In the genomic region with DNA sequence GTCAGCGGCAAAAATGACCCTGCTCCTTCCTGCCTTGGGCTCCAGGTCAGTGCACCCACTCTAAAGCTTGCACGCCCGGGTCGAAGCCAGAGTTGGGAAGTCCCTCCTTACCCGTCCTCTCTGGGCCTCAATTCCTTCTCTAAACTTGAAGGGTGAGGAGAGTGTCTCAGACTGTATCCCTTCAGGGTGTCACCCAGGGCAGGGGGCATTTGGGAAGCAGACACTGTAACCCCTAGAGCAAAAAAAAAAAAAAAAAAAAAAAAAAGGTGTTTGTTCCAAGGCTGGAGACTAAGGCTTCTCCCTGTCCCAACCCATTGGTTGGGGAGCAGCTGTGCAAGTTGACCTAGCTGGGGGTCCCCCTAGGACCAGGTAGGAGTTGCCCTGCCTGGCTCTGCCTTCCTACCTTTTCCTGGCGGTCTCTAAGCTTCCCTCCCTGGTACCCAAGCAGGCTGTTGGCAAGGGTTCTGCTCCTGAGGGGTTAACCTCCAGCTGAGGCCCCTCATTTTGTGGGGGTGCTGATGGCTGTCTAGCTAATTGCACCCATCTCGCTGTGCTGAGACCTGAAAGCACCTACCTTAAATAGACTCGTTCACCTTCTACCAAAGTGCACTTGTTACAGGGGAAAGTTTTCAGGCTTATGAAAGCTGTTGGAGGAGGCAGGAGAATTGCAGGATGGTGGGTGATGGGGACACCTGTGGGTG, we compare ENCODE assay signal across 7 mouse cellular contexts. TPM values are rescaled to one million over a fixed set of nuclear protein-coding genes. Genes with fewer than 3 reads are reported as not detected.
DNase-seq lines count a peak whose midpoint lies in the region; ATAC-seq and TF ChIP-seq lines count a peak whose summit lies in the region.

No protein-coding gene starts in this region.

- TF ChIP-seq CTCF in liver, adult 2 months (IDR thresholded peaks at IDR 0.05; ENCODE audit: low read depth, low read length): no peak

- ATAC-seq in embryonic facial prominence, embryonic 13.5 days (ENCODE audit: insufficient number of reproducible peaks, insufficient read depth, low FRiP score, low TSS enrichment, low read depth): no peak
- no peak for ATAC-seq in neural tube, embryonic 12.5 days (ENCODE audit: low FRiP score, low read depth)

- H3K36me3 ChIP-seq in liver, adult 2 months (ENCODE audit: control insufficient read depth, insufficient read depth, low read length): no peaks in the 10 kb centered on the region
- no peaks in the 10 kb centered on the region for H3K36me3 ChIP-seq in embryonic facial prominence, embryonic 13.5 days
- H3K36me3 ChIP-seq in neural tube, embryonic 12.5 days: no peaks in the 10 kb centered on the region

- 32% methylated on average over 8 of the region's 8 CpGs for WGBS in liver, adult 2 months
- 58% methylated on average over 8 of the region's 8 CpGs for WGBS in embryonic facial prominence, embryonic 13.5 days
- WGBS in neural tube, embryonic 12.5 days: 61% methylated on average over 8 of the region's 8 CpGs

- peak overlapping the region; percentile 84 for H3K4me2 ChIP-seq in embryonic facial prominence, embryonic 13.5 days
- H3K4me2 ChIP-seq in neural tube, embryonic 12.5 days (replicated peaks): peak overlapping the region; percentile 95

- H3K9ac ChIP-seq in liver, adult 2 months (ENCODE audit: low read depth, low read length): peak overlapping the region; percentile 94
- H3K9ac ChIP-seq in embryonic facial prominence, embryonic 13.5 days: peak overlapping the region; percentile 80
- no peak overlapping the region for H3K9ac ChIP-seq in neural tube, embryonic 12.5 days

- TF ChIP-seq POLR2A in liver, adult 2 months (IDR thresholded peaks at IDR 0.05; ENCODE audit: extremely low read depth, insufficient read depth, low read length): no peak

- no peak overlapping the region for H3K27ac ChIP-seq in liver, adult 2 months (replicated peaks; ENCODE audit: insufficient read depth, low read depth, low read length)
- no peak overlapping the region for H3K27ac ChIP-seq in embryonic facial prominence, embryonic 13.5 days
- no peak overlapping the region for H3K27ac ChIP-seq in neural tube, embryonic 12.5 days

- H3K27me3 ChIP-seq in liver, adult 2 months (ENCODE audit: control insufficient read depth, insufficient read depth, low read length): no peaks in the 10 kb centered on the region
- peaks cover 18% of the 10 kb centered on the region for H3K27me3 ChIP-seq in embryonic facial prominence, embryonic 13.5 days
- H3K27me3 ChIP-seq in neural tube, embryonic 12.5 days (replicated peaks): peaks cover 37% of the 10 kb centered on the region

- peak overlapping the region; percentile 87 for H3K4me3 ChIP-seq in liver, adult 2 months (ENCODE audit: insufficient read depth, low read depth, low read length)
- H3K4me3 ChIP-seq in embryonic facial prominence, embryonic 13.5 days: peak overlapping the region; percentile 62
- 0 out of 2 replicates have a peak overlapping the region, but pooled peaks have one; percentile 50 for H3K4me3 ChIP-seq in neural tube, embryonic 12.5 days

- peaks cover 29% of the 10 kb centered on the region for H3K4me1 ChIP-seq in liver, adult 2 months (ENCODE audit: control insufficient read depth, insufficient read depth, low read length)
- peaks cover 49% of the 10 kb centered on the region for H3K4me1 ChIP-seq in embryonic facial prominence, embryonic 13.5 days
- peaks cover 18% of the 10 kb centered on the region for H3K4me1 ChIP-seq in neural tube, embryonic 12.5 days

- peak; percentile 39 for DNase-seq in liver, adult 2 months (ENCODE audit: extremely low read depth, low read depth, low spot score)
- DNase-seq in liver: no peak
- DNase-seq in induced T-regulatory cell, adult 2 months (ENCODE audit: low read depth): peak; percentile 30
- no peak for DNase-seq in layer of hippocampus, postnatal 14 days (ENCODE audit: low spot score in 2 of 2)
- DNase-seq in right cerebral cortex, postnatal 25 days: no peak

- H3K9me3 ChIP-seq in embryonic facial prominence, embryonic 13.5 days: no peaks in the 10 kb centered on the region
- H3K9me3 ChIP-seq in neural tube, embryonic 12.5 days: no peaks in the 10 kb centered on the region

- peaks cover 40% of the 10 kb centered on the region; the same call in 1 of the 2 replicates for H3K79me2 ChIP-seq in liver, adult 2 months (ENCODE audit: control insufficient read depth, insufficient read depth, low read length)

RNA-seq across cellular contexts. Expression of gene Inf2, which starts 1.1 kb away (rescaled TPM):
- total RNA-seq in liver, adult 2 months (2014; rRNA removed): 15.5 and 22.9 TPM in 2 replicates
- polyA plus RNA-seq in liver, adult 2 months (2012; rRNA removed): 24.6 and 30.7 TPM in 2 replicates
- 4.8 and 7.3 TPM in 2 replicates for polyA plus RNA-seq in embryonic facial prominence, embryonic 13.5 days (2015; fragmentation: Nextera tagmentation; extraction: Ambion mirVana)
- polyA plus RNA-seq in neural tube, embryonic 12.5 days (2016; fragmentation: Nextera tagmentation; extraction: Ambion mirVana): 1.1 and 2.2 TPM in 2 replicates
- total RNA-seq in layer of hippocampus, postnatal 14 days (2021): 100 to 1,000 TPM; 116 to 122 TPM

RNA-seq across cellular contexts. Expression of gene Adssl1, which starts 30.2 kb away (rescaled TPM):
- 20.5 and 21.7 TPM in 2 replicates for total RNA-seq in liver, adult 2 months (2014; rRNA removed)
- 26.1 and 26.7 TPM in 2 replicates for polyA plus RNA-seq in liver, adult 2 months (2012; rRNA removed)
- 4.3 and 4.4 TPM in 2 replicates for polyA plus RNA-seq in embryonic facial prominence, embryonic 13.5 days (2015; fragmentation: Nextera tagmentation; extraction: Ambion mirVana)
- polyA plus RNA-seq in neural tube, embryonic 12.5 days (2016; fragmentation: Nextera tagmentation; extraction: Ambion mirVana): 3.2 and 3.7 TPM in 2 replicates
- total RNA-seq in layer of hippocampus, postnatal 14 days (2021): 1 to 10 TPM; 5.3 to 5.6 TPM

RNA-seq across cellular contexts. Expression of gene Siva1, which starts 54.8 kb away (rescaled TPM):
- total RNA-seq in liver, adult 2 months (2014; rRNA removed): 11.5 and 15.4 TPM in 2 replicates
- polyA plus RNA-seq in liver, adult 2 months (2012; rRNA removed): 12.8 and 14.9 TPM in 2 replicates
- 249 and 252 TPM in 2 replicates for polyA plus RNA-seq in embryonic facial prominence, embryonic 13.5 days (2015; fragmentation: Nextera tagmentation; extraction: Ambion mirVana)
- polyA plus RNA-seq in neural tube, embryonic 12.5 days (2016; fragmentation: Nextera tagmentation; extraction: Ambion mirVana): 108 and 130 TPM in 2 replicates
- total RNA-seq in layer of hippocampus, postnatal 14 days (2021): 10 to 100 TPM; 21.6 to 23.4 TPM

Comparison
In these comparisons a context has a peak if more than half of its experiments do, and no peak if none do; other contexts are left out.
1. DNase-seq: peak in liver, adult 2 months (single experiment) and induced T-regulatory cell, adult 2 months (single experiment); none in liver (single experiment), layer of hippocampus, postnatal 14 days (0 of 2) and right cerebral cortex, postnatal 25 days (single experiment).
2. Peak in every context shown above with its lines, with median percentiles within 50 percentile points of each other: H3K4me3 ChIP-seq.